Comparison of ENCODE assay signal across 20 mouse cellular contexts in the genomic region with DNA sequence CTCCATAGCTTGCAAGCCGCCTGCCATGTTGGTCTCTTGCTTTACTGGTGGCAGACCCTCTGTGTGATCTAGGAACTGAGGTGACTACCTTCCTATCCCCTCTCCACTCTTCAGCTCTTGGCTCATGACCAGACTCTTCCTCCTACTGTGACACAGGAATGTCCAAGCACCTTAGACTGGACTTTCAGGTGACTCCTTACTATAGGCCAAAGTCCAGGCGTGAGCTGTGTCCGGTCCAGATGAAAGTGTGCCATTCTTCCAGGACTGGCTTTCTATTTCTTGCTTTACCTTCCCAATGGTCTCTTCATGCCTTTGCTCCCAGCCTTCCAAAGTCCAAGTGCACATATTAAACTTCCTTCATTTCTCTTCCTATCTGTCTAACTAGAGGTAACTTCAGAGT.
A peak's percentile ranks its signal among the peaks of the same experiment; 100 is the strongest.
DNase-seq lines count a peak whose midpoint lies in the region; ATAC-seq and TF ChIP-seq lines count a peak whose summit lies in the region.
"Had no signal": no experiment of that assay in that cellular context is flagged by ENCODE, and none has a peak within 500 bp of the region (broad histone marks: within the 10 kb centered on the region; RNA-seq: fewer than 3 reads in every experiment).

No protein-coding gene starts in this region.

- no peaks in the 10 kb centered on the region for H3K27me3 ChIP-seq in kidney, adult 2 months (replicated peaks; ENCODE audit: control insufficient read depth, insufficient read depth, low read length)
- no peaks in the 10 kb centered on the region for H3K27me3 ChIP-seq in liver, adult 2 months (ENCODE audit: control insufficient read depth, insufficient read depth, low read length)
- H3K27me3 ChIP-seq in liver, embryonic 11.5 days (replicated peaks; ENCODE audit: control insufficient read depth, insufficient read depth, low read length) = no peaks in the 10 kb centered on the region
- H3K27me3 ChIP-seq in intestine, postnatal 0 days (replicated peaks; ENCODE audit: control insufficient read depth, insufficient read depth, low read length) = no peaks in the 10 kb centered on the region
- H3K27me3 ChIP-seq in forebrain, embryonic 15.5 days = no peaks in the 10 kb centered on the region
- H3K27me3 ChIP-seq: embryonic facial prominence, embryonic 15.5 days; heart, embryonic 13.5 days; hindbrain, embryonic 15.5 days had no signal

- no peak overlapping the region for H3K9ac ChIP-seq in liver, adult 2 months (ENCODE audit: low read depth, low read length)
- H3K9ac ChIP-seq in liver, embryonic 11.5 days (ENCODE audit: low read depth, low read length) = no peak overlapping the region
- no peak overlapping the region for H3K9ac ChIP-seq in intestine, postnatal 0 days (ENCODE audit: low read depth, low read length)
- no peak overlapping the region for H3K9ac ChIP-seq in forebrain, embryonic 15.5 days (replicated peaks)
- H3K9ac ChIP-seq: embryonic facial prominence, embryonic 15.5 days; heart, embryonic 13.5 days; hindbrain, embryonic 15.5 days had no signal

- no peak for TF ChIP-seq POLR2A in kidney, adult 2 months (IDR thresholded peaks at IDR 0.05; ENCODE audit: low read depth, low read length)
- TF ChIP-seq POLR2A in liver, adult 2 months (IDR thresholded peaks at IDR 0.05; ENCODE audit: extremely low read depth, insufficient read depth, low read length) = no peak

- H3K4me1 ChIP-seq in kidney, adult 2 months (ENCODE audit: control insufficient read depth, insufficient read depth, low read length) = peaks cover 18% of the 10 kb centered on the region; the same call in 1 of the 2 replicates
- peaks cover 34% of the 10 kb centered on the region for H3K4me1 ChIP-seq in liver, adult 2 months (ENCODE audit: control insufficient read depth, insufficient read depth, low read length)
- no peaks in the 10 kb centered on the region for H3K4me1 ChIP-seq in liver, embryonic 11.5 days (replicated peaks; ENCODE audit: control insufficient read depth, insufficient read depth, low read length)
- peaks cover 7% of the 10 kb centered on the region; the same call in 1 of the 2 replicates for H3K4me1 ChIP-seq in intestine, postnatal 0 days (replicated peaks; ENCODE audit: control insufficient read depth, insufficient read depth, low read length)
- no peaks in the 10 kb centered on the region for H3K4me1 ChIP-seq in forebrain, embryonic 15.5 days
- H3K4me1 ChIP-seq: hindbrain, embryonic 15.5 days had no signal

- no peak for TF ChIP-seq CTCF in kidney, adult 2 months (conservative IDR thresholded peaks at IDR 0.05; ENCODE audit: insufficient read depth, insufficient read length, low read depth, low read length)
- TF ChIP-seq CTCF in liver, adult 2 months (IDR thresholded peaks at IDR 0.05; ENCODE audit: low read depth, low read length) = no peak
- TF ChIP-seq CTCF in intestine, postnatal 0 days (IDR thresholded peaks at IDR 0.05; ENCODE audit: low read depth) = no peak

- DNase-seq in kidney, adult 2 months = peak; percentile 69
- no peak for DNase-seq in kidney, postnatal 10 days
- peak; percentile 67 for DNase-seq in liver, adult 2 months (ENCODE audit: extremely low read depth, low read depth, low spot score)
- no peak for DNase-seq in liver, embryonic 11.5 days (ENCODE audit: low spot score)
- DNase-seq: adrenal gland, adult 2 months; adrenal gland, postnatal 25 days; cerebellum, adult 18-20 months; cerebellum, adult 9-11 months; cerebellum, postnatal 36 days; embryo, embryonic 11 days; gastrocnemius, postnatal 25 days; heart, adult 11 months; heart, postnatal 36 days had no signal

- no peaks in the 10 kb centered on the region for H3K36me3 ChIP-seq in kidney, adult 2 months (ENCODE audit: control insufficient read depth, insufficient read depth, low read length)
- H3K36me3 ChIP-seq in liver, adult 2 months (ENCODE audit: control insufficient read depth, insufficient read depth, low read length) = no peaks in the 10 kb centered on the region
- H3K36me3 ChIP-seq in liver, embryonic 11.5 days (ENCODE audit: control insufficient read depth, insufficient read depth, low read length) = no peaks in the 10 kb centered on the region
- no peaks in the 10 kb centered on the region for H3K36me3 ChIP-seq in intestine, postnatal 0 days (ENCODE audit: control insufficient read depth, insufficient read depth)
- no peaks in the 10 kb centered on the region for H3K36me3 ChIP-seq in forebrain, embryonic 15.5 days
- H3K36me3 ChIP-seq: embryonic facial prominence, embryonic 15.5 days; heart, embryonic 13.5 days; hindbrain, embryonic 15.5 days had no signal

- H3K4me3 ChIP-seq in kidney, adult 2 months (ENCODE audit: insufficient read depth, low read depth, low read length) = no peak overlapping the region
- no peak overlapping the region for H3K4me3 ChIP-seq in liver, adult 2 months (ENCODE audit: insufficient read depth, low read depth, low read length)
- no peak overlapping the region for H3K4me3 ChIP-seq in liver, embryonic 11.5 days (ENCODE audit: low read depth, low read length)
- no peak overlapping the region for H3K4me3 ChIP-seq in intestine, postnatal 0 days (ENCODE audit: low read depth, low read length)
- H3K4me3 ChIP-seq in forebrain, embryonic 15.5 days = no peak overlapping the region
- H3K4me3 ChIP-seq: embryonic facial prominence, embryonic 15.5 days; heart, embryonic 13.5 days; hindbrain, embryonic 15.5 days had no signal

- H3K27ac ChIP-seq in kidney, adult 2 months (ENCODE audit: insufficient read depth, low read depth, low read length) = no peak overlapping the region
- H3K27ac ChIP-seq in liver, adult 2 months (replicated peaks; ENCODE audit: insufficient read depth, low read depth, low read length) = peak overlapping the region; percentile 61
- H3K27ac ChIP-seq in liver, embryonic 11.5 days (ENCODE audit: low read depth, low read length) = no peak overlapping the region
- H3K27ac ChIP-seq in intestine, postnatal 0 days (ENCODE audit: low read depth, low read length) = no peak overlapping the region
- H3K27ac ChIP-seq in forebrain, embryonic 15.5 days (replicated peaks) = no peak overlapping the region
- H3K27ac ChIP-seq: embryonic facial prominence, embryonic 15.5 days; heart, embryonic 13.5 days; hindbrain, embryonic 15.5 days had no signal

- H3K79me2 ChIP-seq in liver, adult 2 months (ENCODE audit: control insufficient read depth, insufficient read depth, low read length) = no peaks in the 10 kb centered on the region

- no peaks in the 10 kb centered on the region for H3K9me3 ChIP-seq in liver, embryonic 11.5 days (ENCODE audit: control insufficient read depth, low read length)
- H3K9me3 ChIP-seq in intestine, postnatal 0 days (ENCODE audit: control insufficient read depth) = no peaks in the 10 kb centered on the region
- H3K9me3 ChIP-seq in forebrain, embryonic 15.5 days = no peaks in the 10 kb centered on the region
- H3K9me3 ChIP-seq: embryonic facial prominence, embryonic 15.5 days; heart, embryonic 13.5 days; hindbrain, embryonic 15.5 days had no signal

- H3K4me2 ChIP-seq in liver, embryonic 11.5 days = no peak overlapping the region
- H3K4me2 ChIP-seq in intestine, postnatal 0 days (replicated peaks; ENCODE audit: low read depth) = no peak overlapping the region
- no peak overlapping the region for H3K4me2 ChIP-seq in forebrain, embryonic 15.5 days (replicated peaks)
- H3K4me2 ChIP-seq: embryonic facial prominence, embryonic 15.5 days; heart, embryonic 13.5 days; hindbrain, embryonic 15.5 days had no signal

- ATAC-seq in liver, embryonic 11.5 days (replicated peaks; ENCODE audit: low FRiP score) = no peak
- peak; percentile 67; the same call in 1 of the 2 replicates for ATAC-seq in intestine, postnatal 0 days
- ATAC-seq in forebrain, embryonic 15.5 days (replicated peaks) = no peak
- ATAC-seq in megakaryocyte, adult 5-6 weeks (ENCODE audit: poor library complexity, severe bottlenecking) = no peak
- ATAC-seq: forebrain, embryonic 16.5 days had no signal

- WGBS in kidney, adult 2 months = 81% methylated on average over 3 of the region's 3 CpGs
- WGBS in liver, adult 2 months = 71% methylated on average over 3 of the region's 3 CpGs
- WGBS in liver, embryonic 11.5 days = 90% methylated on average over 3 of the region's 3 CpGs
- 76% methylated on average over 3 of the region's 3 CpGs for WGBS in intestine, postnatal 0 days
- WGBS in forebrain, embryonic 15.5 days = 94% methylated on average over 3 of the region's 3 CpGs

Comparison
In these comparisons a context has a peak if more than half of its experiments do, and no peak if none do; other contexts are left out.
1. DNase-seq: peak in kidney, adult 2 months (single experiment) and liver, adult 2 months (single experiment); none in kidney, postnatal 10 days (single experiment) and liver, embryonic 11.5 days (single experiment).